Mouse (Mus musculus) urinary bladder, postnatal 4 days (tissue): ENCODE measurements around the gene Vmn1r214.

Source experiments
- DNase-seq, 2 experiments: peaks; one replicate each; pipeline ENCODE4 v3.0.0; 2021 to 2022; ENCODE audit warnings: low spot score in 2 of 2

Gene Vmn1r214

GRCm38 (mm10) chr13:23030118-23030517 lies at the start of gene Vmn1r214:
Gene Vmn1r214, plus strand, starts transcription at chr13:23030418.
- no peak for DNase-seq

DNA sequence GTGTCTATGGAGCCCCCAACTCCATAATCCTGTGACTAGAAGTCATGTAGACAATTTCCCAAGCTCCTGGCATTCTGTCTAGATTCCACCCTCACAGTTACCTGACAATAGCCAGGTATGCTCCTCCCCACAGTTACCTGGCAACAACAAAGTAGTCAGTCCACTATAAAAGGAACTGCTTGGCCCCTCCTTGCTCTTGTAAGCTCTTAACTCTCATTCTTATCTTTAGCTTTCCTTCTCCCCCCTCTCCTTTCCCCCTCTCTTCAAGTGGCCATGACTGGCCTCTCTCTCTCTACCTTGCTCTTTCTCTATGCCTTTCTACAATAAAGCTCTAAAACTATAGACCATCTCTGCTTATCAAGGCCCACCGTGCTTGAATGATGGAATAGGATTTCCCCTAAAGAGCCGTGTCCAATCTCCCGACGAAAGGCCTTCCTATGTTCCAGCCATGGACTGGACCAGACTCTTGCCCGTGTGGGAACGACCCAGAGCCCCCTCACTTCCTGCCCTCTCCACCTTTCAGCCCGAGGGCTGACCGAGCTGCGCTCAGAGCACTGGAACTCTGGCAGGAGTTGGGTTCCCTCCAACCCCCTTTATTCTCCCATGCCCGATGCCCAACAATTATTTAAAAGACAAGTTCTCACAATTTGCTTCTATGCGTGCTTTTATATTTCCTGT lies 39.9 kb upstream of the Vmn1r214 start:
- DNase-seq = no peak

GRCm38 (mm10) chr13:22992178-22992700 lies 38.0 kb upstream of the Vmn1r214 start:
- no peak for DNase-seq

GRCm38 (mm10) chr13:22992721-22993120 lies 37.5 kb upstream of the Vmn1r214 start:
- DNase-seq = no peak

DNA sequence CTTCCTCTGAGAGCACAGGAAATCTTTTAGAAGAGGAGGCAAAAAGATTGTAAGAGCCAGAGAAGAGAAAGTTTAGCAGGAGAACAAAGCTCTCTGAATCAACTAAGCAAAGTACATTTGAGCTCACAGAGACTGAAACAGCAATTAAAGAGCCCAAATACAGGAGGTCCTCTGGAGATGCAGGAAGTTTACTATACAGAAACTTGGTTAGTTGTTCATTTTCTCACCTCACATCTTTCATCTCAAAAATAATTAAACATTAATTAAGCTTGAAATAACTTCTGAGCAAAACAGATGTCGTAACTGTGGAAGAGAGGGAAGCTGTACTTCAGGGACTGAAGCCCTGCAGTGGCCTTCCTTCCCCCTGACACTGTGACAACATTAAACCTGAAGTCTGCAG lies 22.9 kb upstream of the Vmn1r214 start, which contains the start of gene Vmn1r213:
Gene Vmn1r213 (plus strand): TSS at position 301 of the 400 bp plus-strand sequence.
- DNase-seq = no peak

GRCm38 (mm10) chr13:23018158-23018557 lies 12.1 kb upstream of the Vmn1r214 start:
- DNase-seq = no peak

DNA sequence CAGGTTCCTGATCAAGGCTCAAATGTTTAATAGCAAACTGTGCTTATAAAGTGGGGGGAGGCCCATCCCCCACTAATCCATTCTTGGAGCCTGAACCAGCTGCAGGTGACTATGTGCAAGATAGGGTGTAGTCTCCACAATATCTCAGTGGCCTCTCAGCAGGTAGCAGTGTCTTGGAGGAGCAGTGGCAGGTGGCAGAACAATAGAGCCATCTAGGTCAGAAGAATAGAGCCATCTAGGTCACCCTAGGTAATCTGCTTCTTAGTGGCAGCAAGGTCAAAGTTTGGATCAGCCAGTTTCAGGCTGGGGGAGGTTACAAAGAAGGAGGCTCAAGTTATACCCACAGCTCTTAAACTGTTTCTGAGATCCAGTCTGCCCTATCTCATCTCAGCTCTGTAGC lies 5.4 kb upstream of the Vmn1r214 start:
- DNase-seq = no peak

GRCm38 (mm10) chr13:23057778-23058177 lies 27.6 kb downstream of the Vmn1r214 start:
- no peak for DNase-seq

DNA sequence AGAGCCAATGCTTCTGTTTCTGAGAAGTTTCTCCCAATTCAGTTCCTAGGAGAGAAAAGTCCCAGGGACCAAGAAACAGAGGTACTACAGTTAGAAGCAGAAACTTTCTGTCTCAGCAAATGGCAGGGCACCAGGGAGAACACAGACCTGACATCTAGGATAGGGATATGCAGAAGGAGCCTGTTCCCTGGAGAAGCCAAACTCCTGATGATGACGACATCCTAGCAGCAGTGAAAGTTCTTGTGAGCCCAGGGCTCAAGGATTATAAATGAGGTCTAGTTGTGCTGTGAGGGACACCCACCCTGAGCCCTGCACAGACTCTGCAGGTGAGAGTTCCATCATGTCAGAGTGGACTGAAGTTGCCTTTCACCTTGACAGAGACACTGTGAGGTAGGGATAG lies 37.5 kb downstream of the Vmn1r214 start, which contains the start of gene Vmn1r215:
Gene Vmn1r215 (plus strand): TSS at position 301 of the 400 bp plus-strand sequence.
- DNase-seq = no peak

- DNase-seq = no peak
Measured at GRCm38 (mm10) chr13:23069312-23069711, 39.1 kb downstream of the Vmn1r214 start.
